Mouse (Mus musculus) megakaryocyte progenitor cell, adult 5-6 weeks (primary cell): ENCODE data around the gene Tmem206. TPM values are rescaled to one million over a fixed set of nuclear protein-coding genes. Genes with fewer than 3 reads are reported as not detected.

ENCODE experiments used
- ATAC-seq: replicated peaks from 2 replicates; pipeline ENCODE4 v1.8.0; 2016; ENCODE audit warnings: mild to moderate bottlenecking, moderate TSS enrichment, inconsistent platforms; ENCODE audit not compliant: poor library complexity
- total RNA-seq, 2 experiments: library from RNA; stranded (forward) in 1 of 2; stranded (reverse) in 1 of 2; fragments of 157-497, 149-512 nt in 1 of 2; fragments of 200-1000 nt in 1 of 2; gene quantifications; 2 replicates each; pipeline versions ENCODE4 v1.2.3 to v1.2.4; 2015 to 2017

Tmem206 gene
- total RNA-seq, 2 experiments from 2014 or later, result 20.8 to 22.0 TPM

GRCm38 (mm10) chr1:191350355-191350754 is 24.6 kb downstream of the Tmem206 start:
- no peak for ATAC-seq

GRCm38 (mm10) chr1:191352786-191353488 is 27.2 kb downstream of the Tmem206 start:
- 0 out of 2 replicates have a peak, but pooled peaks have one; percentile 40 for ATAC-seq

GRCm38 (mm10) chr1:191353836-191354235 is 28.1 kb downstream of the Tmem206 start:
- ATAC-seq, result no peak

DNA sequence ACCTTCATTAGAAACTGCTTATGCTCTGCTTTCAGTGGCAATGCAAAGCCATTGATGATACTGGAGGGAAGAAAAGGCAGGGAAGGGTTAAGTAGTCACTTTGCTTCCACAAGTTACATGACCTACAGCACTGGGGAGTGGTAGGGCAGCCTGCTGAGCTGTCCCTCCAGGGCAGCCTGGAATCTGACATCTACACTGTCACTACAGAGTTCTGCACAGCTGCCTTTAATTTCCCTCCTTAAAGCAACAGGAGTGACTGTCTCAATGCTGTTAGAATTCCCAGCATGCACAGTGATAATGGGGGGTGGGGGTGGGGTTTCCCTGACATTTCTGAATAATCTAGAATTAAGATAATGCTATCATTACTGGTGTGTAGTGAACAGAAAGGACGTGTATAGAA is 31.2 kb downstream of the Tmem206 start:
- no peak for ATAC-seq

DNA sequence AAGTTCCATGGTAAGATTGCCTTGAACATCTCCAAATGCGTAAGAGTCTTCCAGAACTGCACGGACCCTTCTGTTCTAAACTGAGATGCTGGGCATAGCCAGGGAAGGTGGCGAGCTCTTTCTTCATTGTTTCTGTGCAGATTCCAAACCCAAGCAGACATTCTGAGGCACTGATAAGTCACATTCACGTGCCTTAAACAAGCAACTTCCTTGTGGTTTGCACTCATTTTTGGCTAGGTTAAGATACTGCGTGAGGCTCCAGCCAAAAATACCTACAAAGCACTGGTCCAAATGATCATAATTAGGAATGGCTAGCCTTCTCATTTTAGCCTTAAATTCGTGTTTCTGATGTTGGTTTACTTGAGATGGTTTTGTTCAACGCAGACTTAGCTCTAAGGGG is 33.8 kb downstream of the Tmem206 start:
- no peak for ATAC-seq

DNA sequence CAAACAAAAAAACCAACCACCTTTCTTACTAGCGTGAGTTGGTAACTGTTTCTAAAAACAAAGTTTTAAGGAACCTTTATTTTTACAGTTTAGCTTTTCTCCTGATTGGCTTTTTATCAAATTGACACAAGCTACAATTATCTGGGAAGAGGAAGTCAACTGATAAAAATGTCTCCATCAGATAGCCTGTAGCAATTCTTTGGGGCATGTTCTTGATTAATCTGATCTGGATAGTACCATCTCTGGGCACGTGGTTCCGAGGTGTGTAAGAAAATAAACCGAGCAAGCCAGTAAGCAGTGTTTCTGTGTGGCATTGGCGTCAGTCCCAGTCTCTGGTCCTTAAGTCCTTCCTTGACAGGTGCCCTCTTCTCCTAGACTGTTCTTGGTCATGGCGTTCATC is 36.7 kb downstream of the Tmem206 start:
- no peak for ATAC-seq

GRCm38 (mm10) chr1:191364477-191364876 is 38.8 kb downstream of the Tmem206 start:
- ATAC-seq, result peak; percentile 96

DNA sequence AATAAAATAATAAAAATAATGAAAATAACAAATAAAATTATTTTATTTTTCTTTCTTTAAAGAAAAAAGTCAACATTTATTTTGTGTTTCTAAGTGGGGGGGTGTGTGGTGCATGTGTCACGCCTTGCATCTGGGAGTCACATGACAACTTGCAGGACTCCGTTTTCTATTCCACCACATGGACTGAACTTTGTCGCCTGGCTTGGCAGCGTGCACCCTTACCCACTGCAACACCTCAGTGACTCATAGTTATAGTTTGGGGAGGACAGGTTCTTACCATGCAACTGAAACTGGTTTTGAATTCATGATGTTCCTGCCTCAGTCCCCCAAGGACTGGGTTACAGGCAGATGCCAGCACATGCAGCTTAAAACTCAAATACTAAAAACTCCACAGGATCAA is 42.5 kb downstream of the Tmem206 start:
- no peak for ATAC-seq

DNA sequence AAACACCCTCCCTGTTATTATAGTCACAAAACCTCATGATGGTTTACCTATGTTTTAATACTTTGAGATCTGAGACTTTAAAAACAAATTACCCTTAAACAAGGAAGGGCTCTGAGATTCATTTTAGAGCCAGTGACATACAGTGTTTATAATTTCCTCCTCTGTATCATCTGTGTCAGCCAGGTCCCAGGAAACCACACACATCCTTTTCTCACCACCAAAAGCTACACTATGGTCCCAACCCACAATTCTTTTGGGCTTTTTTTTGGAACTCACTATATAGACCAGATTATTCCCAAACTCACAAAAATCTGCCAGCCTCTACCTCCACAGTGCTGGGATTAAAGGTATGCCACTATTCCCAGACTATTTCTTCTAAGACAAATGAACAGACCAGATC is 43.4 kb downstream of the Tmem206 start:
- ATAC-seq, result no peak

GRCm38 (mm10) chr1:191374993-191375643 is 49.4 kb downstream of the Tmem206 start:
- peak; percentile 99 for ATAC-seq

- 0 out of 2 replicates have a peak, but pooled peaks have one; percentile 8 for ATAC-seq
Observed at GRCm38 (mm10) chr1:191375644-191375998, 49.9 kb downstream of the Tmem206 start.

DNA sequence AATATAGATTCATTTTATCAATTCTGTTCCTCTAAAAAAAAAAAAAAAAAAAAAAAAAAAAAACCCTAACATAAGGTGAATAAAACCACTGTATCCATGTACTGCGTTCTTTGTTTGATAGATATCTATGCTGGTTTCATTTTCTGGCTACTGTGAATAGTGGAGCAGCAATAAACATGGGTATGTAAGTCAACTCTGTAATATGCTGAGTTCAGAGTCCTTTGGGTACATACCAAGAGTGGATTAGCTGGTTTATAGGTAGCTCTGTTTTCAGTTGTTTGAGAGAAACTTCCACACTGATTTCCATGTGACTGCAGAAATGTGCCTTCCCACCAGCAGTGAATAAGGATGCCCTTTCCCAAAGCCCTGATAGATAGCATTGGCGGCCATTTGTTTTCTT is 52.4 kb downstream of the Tmem206 start:
- ATAC-seq, result no peak

GRCm38 (mm10) chr1:191380843-191381242 is 55.1 kb downstream of the Tmem206 start:
- ATAC-seq, result no peak

- no peak for ATAC-seq
Observed at GRCm38 (mm10) chr1:191381955-191382736, 56.4 kb downstream of the Tmem206 start.

GRCm38 (mm10) chr1:191384786-191385430 is 59.2 kb downstream of the Tmem206 start:
- no peak for ATAC-seq

- ATAC-seq, result peak; percentile 93
Observed at GRCm38 (mm10) chr1:191391311-191391710, 65.6 kb downstream of the Tmem206 start.

DNA sequence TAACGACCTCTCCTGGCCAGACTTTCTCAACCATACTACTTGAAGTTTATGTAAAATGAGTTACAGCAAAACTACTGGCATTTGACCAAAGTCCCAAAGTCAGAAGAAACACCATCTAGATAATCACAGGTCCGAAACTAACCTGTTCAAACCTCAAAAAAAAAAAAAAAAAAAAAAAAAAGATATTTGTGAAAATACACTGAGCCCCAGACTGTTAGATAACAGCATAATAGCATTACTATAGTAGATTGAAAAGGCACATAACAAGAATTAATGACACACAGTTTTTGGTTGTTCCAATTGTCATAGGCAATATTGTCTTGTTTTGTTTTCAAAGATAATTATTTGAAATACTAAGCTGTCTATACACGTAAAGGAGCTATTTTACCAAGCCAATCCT is 67.8 kb downstream of the Tmem206 start:
- ATAC-seq, result no peak

- ATAC-seq, result no peak
Observed at GRCm38 (mm10) chr1:191394126-191394525, 68.4 kb downstream of the Tmem206 start.

DNA sequence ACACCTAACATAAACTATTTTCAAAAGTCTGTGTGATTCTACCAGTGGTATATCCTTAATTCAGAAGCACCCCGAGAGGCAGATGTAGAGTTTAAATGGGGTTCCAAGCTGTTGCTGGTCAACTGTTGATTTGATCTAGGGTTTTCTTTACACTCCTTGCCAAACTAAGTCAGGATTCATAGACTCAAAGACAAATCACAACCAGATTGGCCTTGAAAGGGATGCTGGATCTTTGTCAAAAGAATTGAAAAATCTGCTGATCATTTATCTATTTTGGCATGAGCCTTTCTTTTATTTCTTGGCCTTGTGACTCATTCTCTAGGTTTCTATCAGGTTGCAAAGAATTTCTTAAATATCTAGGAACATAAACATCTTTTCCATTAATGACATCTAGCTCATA is 69.5 kb downstream of the Tmem206 start:
- ATAC-seq, result no peak

DNA sequence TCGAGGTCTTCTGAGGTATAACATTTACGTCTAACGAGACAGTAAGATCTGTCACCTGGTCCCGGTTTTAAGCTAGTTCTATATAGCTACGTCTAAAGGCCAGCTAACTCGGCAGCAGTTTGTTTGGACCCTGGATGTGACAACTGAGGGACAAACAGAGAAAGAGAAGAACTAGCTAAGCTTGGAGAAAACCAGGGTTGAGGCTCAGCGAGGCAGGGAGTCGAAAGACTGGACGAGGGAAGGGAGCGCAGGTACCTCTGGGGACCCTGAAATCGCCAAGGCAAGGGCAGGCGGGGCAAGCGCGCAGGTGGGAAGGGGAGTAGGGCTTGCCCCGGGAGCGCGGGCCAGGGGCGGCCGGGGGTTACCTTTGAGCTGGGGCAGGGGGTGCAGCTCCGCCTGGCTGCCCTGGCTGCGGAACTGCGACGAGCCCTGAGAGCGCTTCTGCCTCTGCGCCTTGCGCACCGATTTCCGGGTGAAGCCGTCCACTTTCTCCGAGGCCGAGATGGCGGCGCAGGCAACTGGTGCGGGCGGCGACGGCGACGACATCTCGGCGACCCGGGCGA is 70.2 kb downstream of the Tmem206 start:
- ATAC-seq, result no peak

- no peak for ATAC-seq
Observed at GRCm38 (mm10) chr1:191396446-191396845, 70.7 kb downstream of the Tmem206 start.
